Mouse (Mus musculus): ENCODE data around the gene Baiap2l1.

- TF ChIP-seq CTCF (IDR thresholded peaks at IDR 0.05): no peak
- TF ChIP-seq POLR2A (IDR thresholded peaks at IDR 0.05; ENCODE audit: insufficient read depth, low read depth, low read length): no peak
- TF ChIP-seq EP300 (IDR thresholded peaks at IDR 0.05; ENCODE audit: insufficient read depth, low read depth, low read length): no peak
These were observed 44.6 kb downstream of the Baiap2l1 start for GRCm38 (mm10) chr5:144313335-144313734.

Measured in heart, adult 2 months (tissue).